Mouse (Mus musculus) spleen, postnatal 4 days (tissue): ENCODE data around the gene Tmem204.

Source experiments
- DNase-seq, 2 experiments: peaks; one replicate each; pipeline ENCODE4 v3.0.0; 2022; ENCODE audit warnings: low spot score in 2 of 2

Gene Tmem204

GRCm38 (mm10) chr17:25084835-25085385, 1.5 kb upstream of the Tmem204 start:
- DNase-seq: no peak

- no peak for DNase-seq
These were observed 504 bp downstream of the Tmem204 start for GRCm38 (mm10) chr17:25082887-25083286.

DNA sequence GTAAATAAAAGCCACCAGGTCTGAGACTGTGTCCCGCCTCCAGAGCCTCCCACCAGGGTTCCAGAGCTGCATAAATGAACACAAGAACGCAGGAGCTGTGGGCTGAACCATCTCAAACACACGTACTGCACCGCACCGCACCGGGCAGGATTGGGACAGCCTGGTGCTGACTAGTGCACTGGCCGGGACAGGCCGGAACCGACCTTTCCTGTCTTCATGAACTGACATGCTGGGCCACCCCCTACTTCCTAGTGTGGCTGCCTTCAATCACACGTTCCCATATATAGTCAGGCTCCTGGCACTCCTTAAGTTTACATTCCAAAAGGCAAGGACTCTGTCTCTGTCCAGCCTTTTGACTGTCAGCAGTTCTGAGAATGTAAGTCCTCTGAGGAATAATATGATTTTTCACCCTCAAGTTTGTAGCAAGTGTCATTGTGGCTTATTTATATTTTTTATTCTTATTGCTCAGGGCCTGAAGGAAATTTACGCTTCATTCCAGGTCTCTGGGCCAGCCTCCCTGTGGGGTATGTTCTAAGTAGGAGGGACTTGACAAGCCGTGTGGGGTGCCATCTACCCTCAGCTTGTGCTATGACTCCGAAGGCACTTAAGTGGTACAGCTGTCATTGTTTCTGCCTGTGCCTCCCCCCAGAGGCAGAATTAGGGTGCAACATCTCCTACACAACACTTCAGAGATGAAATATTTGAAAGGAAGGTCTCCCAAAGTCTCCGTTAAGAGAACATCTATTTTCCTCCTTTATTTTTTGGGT, 1.1 kb downstream of the Tmem204 start:
- no peak for DNase-seq

DNA sequence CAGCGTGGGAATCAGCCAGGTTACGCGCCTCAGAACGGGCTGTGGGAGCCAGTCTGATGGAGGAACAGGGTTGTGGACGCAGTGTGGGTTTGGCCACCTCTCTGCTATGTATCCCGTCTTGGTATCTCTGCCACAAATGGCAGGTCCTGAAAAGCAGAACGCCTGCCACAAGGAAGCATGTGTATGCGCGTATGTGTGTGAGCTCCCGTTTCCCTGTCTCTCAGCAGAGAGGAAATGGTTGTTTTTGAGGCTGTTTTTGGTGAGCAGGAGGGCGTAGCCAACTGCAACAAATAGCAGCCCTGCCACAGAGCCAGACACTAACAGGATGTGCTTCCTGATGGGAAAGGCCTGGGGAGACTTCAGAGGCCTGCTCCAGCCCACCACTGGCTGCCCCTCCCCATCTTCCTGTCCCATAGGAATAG, 2.4 kb downstream of the Tmem204 start:
- no peak for DNase-seq

DNA sequence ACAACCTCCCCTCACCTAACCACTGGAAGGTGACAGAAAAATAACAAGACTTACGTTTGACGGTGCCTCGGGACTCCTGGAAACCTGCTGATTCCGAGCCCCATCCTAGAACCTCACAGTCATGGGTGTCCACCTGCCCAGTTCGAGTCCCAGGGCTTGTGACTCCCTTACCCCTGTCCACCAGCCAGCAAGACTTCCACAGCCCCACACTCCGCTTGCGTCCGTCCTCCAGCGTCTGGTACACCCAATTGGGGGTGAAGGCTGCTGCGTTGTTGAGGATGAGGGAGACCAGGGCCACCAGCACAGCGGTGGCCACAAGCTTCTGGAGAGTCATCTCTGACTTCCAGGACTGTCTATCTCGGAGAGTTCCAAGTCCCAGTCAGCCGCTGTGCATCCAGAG, 3.2 kb downstream of the Tmem204 start:
- no peak for DNase-seq

DNA sequence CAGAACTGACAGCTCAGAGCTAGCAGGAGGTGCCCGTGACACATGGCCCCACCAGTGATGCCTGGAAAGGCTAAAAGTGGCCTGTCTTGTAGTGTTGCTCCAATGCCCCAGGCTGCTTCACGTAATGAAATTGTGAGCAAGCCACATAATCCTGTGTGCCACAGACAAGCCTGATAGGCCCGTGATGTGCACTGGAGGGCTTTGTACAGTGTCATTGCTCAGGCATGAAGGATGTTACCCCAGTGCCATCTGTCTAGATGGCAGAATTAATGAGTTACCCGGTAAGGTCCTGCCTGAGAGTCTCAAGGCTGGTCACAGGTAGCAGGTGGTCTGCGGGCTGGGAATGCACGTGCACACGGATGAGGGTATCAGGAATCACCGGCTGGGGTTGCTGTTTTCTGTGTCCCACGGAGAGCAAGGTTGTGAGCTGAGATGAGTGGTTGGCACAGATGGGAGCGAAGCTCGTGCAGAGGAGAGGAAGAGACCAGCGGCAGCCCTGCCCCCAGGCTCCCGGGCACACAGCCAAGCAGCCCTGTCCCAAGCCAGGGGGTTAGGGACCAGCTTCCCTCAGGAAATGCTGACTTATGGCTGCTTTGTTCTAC, 5.5 kb downstream of the Tmem204 start:
- peak in 1 of 2 experiments; percentile 41 for DNase-seq

DNA sequence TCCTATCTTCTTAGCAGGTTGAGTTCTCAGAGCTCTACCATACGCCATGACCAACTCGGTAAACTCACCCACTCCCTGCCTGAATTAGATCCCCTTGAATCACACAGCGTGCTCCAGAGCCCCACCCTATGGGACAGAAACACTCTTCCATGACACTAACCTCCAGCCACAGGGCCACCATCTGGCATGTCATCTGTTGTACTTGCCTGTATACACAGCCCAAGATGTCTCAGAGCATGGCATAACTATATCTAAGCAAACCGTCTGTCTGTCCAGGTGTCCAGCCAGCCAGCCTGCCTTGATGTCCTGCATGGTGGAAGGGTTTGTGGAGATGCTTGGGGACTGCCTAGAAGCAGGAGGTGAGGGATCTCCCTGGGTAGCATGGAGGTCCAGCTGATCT, 6.5 kb downstream of the Tmem204 start:
- no peak for DNase-seq

DNA sequence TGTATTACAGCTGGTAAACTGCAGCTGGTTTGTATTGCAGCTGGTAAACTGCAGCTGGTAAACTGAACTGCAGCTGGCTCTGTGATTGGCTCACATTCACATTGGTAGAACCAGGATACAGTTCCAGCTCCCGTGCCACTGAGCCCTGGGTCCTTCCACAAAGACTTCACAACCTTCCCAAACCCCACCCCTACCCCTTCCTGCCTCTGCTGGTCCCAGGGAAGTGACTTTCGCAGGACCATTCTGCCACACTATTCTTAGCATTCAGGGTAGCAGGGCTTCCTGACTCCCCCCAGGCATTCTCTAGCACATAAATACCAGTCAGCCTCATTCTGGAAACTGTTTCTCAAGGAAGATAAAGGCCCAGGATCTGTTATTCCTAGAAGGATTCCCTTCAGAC, 14.7 kb downstream of the Tmem204 start:
- no peak for DNase-seq

- no peak for DNase-seq
These were observed 15.9 kb downstream of the Tmem204 start for GRCm38 (mm10) chr17:25067442-25067851.

DNA sequence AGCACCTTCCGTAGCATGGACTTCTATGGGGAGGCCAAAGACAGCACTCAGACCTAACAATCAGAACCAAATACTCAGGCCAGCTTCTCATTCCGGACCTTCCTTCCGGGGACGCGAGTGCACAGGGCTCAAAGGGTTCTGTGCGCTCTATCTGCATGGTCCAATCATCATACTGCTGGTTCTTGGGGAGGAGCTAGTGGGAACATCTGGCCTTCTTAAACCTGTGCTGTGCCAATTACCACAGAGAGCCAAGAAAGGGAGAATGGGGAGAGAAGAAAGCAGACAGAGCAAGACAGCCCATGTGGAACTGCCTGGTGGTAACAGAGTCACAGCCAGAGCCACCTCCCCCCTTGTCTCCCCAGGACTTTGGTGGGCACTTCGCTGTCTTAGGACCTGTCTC, 16.8 kb downstream of the Tmem204 start:
- no peak for DNase-seq

DNA sequence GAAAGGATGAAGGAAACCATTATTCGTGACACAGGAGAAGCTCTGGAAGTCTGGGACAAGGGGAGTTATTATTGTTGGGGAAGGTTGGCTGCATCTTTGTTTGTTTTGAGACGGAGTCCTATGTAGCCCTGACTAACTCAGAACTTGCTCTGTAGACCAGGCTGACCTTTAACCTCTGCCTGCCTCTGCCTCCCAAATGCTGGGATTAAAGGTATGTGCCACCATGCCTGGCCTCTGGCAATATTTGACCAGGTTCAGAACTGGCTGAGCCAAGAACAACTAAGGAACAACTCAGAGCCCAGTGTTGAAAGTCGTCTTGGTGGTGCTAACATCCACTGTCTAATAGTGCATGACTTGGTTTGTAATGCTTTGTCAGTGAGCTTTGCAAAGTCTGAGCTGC, 18.2 kb downstream of the Tmem204 start:
- DNase-seq: no peak

DNA sequence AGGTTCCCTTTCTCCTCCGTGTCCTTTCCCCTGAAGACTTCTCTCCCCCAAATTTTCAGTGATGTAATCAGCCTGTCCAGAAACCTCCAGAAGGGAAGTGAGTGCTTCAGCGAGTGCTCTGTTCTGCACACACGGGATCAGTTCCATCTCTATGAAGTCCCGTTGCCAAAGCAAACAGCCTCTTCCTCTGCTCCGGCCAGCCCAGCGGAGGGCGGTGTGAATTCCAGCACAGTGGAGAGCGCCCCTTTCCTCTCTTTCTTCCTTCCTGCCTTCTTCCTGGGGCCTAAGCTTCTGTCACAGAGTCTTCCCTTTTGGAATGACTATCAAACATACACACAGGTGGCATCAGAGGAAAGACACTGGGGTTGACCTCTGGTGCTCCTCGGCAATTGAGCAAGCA, 19.0 kb downstream of the Tmem204 start:
- no peak for DNase-seq

DNA sequence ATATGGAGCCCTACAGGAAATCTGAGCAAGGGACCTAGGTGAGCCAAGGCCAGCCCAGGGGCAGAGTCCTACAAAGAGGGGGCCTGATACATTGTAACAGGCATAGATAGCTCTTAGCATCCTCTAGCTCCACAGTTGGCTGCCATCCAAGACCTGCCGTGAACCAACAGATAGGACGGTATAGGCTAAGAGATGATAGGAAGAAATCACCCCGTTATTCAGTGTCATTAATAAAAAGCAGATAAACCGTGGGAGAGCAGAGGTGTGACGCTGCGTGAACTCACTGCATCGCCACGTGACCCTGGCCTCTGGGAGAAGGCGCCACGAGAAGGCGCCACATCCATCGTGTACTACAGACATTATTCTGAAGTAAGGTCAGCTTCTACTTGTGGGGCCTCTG, 19.5 kb downstream of the Tmem204 start:
- DNase-seq: peak; percentile 48 to 71

DNA sequence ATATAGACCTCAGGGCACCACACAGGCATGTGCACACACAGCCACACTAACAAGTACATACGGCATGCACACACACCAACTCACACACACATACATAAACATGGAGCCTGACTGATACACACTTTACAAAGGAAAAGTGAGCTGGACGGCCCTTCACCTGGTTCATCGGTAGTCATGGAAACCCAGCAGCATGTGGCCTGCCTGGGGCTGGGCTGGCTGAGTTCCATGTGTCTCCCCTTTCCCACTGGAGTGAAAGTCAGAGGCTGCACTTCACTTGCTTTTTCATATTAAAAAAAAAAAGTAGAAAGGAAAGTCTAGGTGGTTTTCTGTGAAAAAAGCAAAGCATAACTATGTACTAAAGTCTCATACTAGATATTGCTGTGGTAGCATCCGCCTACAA, 20.1 kb downstream of the Tmem204 start:
- DNase-seq: no peak

DNA sequence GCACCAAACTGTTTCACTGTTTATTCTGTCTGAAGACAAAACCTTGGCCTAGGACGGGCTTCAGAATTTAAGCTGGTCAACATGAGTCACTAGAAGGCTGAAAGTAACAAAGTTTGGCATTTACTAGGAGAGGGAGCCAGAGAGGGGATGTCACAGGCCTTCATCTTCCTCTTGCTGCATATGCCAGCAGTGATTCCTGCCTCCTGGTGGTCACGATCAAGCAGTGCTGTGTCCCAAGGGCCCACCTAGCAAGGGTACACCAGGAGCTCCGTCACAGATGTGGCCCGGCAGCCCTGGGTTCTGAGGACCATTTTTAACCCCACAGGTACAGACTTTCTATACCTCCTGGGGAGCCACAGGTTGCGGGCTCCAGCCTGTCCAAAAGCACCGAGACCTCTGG, 26.4 kb downstream of the Tmem204 start:
- no peak for DNase-seq

GRCm38 (mm10) chr17:25053274-25053673, 30.1 kb downstream of the Tmem204 start:
- DNase-seq: no peak

DNA sequence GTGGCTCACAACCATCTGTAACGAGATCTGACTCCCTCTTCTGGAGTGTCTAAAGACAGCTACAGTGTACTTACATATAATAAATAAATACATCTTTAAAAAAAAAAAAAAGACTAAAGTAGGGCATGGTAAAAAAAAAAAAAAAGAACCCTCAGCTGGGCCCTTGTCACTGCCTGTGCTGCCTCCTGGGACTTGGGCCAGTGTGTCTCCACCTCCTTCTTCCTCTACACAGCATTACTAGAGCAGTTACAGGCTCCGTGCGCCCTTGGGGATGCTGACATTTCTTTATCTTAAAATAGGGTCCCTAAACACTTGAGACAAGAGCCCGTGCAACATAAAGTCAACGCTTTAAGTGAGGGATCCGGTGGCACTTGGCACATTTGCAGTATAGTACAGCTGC, 36.2 kb downstream of the Tmem204 start:
- DNase-seq: peak in 1 of 2 experiments; percentile 30

- no peak for DNase-seq
These were observed 38.1 kb downstream of the Tmem204 start for GRCm38 (mm10) chr17:25045281-25045680.

- DNase-seq: no peak
These were observed 38.5 kb downstream of the Tmem204 start for GRCm38 (mm10) chr17:25044879-25045278.

GRCm38 (mm10) chr17:25036183-25036582, 47.2 kb downstream of the Tmem204 start:
- DNase-seq: no peak

DNA sequence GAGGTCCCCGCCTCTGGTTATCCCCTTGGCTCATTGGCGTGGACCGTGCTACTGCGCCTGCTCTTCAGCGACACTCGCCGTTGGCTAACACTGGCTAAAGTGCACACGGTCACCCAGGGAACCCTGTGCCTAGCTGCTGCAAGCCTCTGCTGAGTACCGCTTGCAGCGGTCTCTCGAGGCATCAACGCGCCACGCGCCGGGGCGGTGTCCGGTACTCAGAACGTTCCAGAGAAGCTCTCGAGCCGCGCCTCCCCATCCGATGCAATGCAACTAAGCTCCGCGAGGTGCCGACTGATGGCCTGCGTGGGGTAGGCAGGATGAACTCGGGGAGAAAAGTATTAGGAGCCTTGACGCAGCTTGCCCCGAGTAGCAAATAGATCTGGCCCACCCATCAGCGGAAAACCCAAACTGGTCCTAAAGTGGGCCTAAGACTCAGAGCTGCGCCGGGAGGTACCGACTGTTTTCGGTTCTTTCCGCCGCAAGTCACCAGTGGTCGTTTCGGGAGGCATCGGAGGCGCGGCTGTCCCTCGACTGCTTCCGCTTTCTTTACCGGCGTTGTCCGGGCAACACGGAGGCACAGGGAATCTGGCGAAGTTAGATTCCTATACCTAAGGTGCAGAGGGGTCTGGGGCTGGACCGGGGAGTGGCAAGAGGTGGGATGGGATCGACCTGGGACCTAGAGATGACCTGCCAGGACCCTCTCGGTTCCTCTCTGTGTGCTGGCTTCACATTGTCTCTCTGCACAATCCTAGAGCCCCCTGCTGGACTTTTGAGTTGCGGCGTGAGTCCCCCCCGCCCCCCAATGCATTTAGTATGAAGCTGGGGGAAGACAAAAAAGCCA, 66.9 kb downstream of the Tmem204 start:
- peak; percentile 75 to 89 for DNase-seq

- peak; percentile 98 for DNase-seq
These were observed 67.6 kb downstream of the Tmem204 start, which contains the start of the genes Cramp1l and Ift140 for GRCm38 (mm10) chr17:25015655-25016291. TSS of gene Cramp1l (minus strand) at chr17:25015788. TSS of gene Ift140 (plus strand) at chr17:25016085.
